Mouse (Mus musculus) stomach, postnatal 0 days (tissue): ENCODE measurements around the gene Slc24a3. TPM values are rescaled to one million over a fixed set of nuclear protein-coding genes. Genes with fewer than 3 reads are reported as not detected.
A peak's percentile ranks its signal among the peaks of the same experiment; 100 is the strongest.

ENCODE experiments used
- ATAC-seq: fragments of 200-750 bp; cut with Nextera tagmentation; 2 replicates; pipeline ENCODE4 v1.8.0; 2017; ENCODE audit not compliant: low FRiP score, low TSS enrichment
- DNase-seq: peaks from one replicate; pipeline ENCODE4 v3.0.0-alpha.2; 2016; ENCODE audit warnings: low spot score
- H3K27ac ChIP-seq: fragments of 300-500 bp; sonication (generic); replicated peaks from 2 replicates; pipeline ENCODE4 v1.5.1; 2014; ENCODE audit warnings: mild to moderate bottlenecking, control low read depth
- H3K27me3 ChIP-seq: fragments of 300-500 bp; sonication (generic); 2 replicates; pipeline ENCODE4 v1.6.1; 2014; ENCODE audit warnings: low read length; ENCODE audit not compliant: control insufficient read depth, insufficient read depth
- H3K36me3 ChIP-seq: fragments of 300-500 bp; sonication (generic); 2 replicates; pipeline ENCODE4 v1.6.1; 2014; ENCODE audit warnings: low read length, mixed read lengths; ENCODE audit not compliant: control insufficient read depth, insufficient read depth
- H3K4me1 ChIP-seq: fragments of 300-500 bp; sonication (generic); replicated peaks from 2 replicates; pipeline ENCODE4 v1.6.1; 2014; ENCODE audit warnings: antibody characterized with exemption; ENCODE audit not compliant: control insufficient read depth, insufficient read depth
- H3K4me2 ChIP-seq: fragments of 300-500 bp; sonication (generic); replicated peaks from 2 replicates; pipeline ENCODE4 v1.6.1; 2014; ENCODE audit warnings: low read depth, mild to moderate bottlenecking, control low read depth, moderate library complexity
- H3K4me3 ChIP-seq: fragments of 300-500 bp; sonication (generic); 2 replicates; pipeline ENCODE4 v1.5.1; 2014; ENCODE audit warnings: low read depth, low read length, control low read depth
- H3K9ac ChIP-seq: fragments of 300-500 bp; sonication (generic); 2 replicates; pipeline ENCODE4 v1.6.1; 2014; ENCODE audit warnings: mild to moderate bottlenecking, low read length, control low read depth, mixed read lengths
- H3K9me3 ChIP-seq: fragments of 300-500 bp; sonication (generic); 2 replicates; pipeline ENCODE4 v1.6.1; 2016; ENCODE audit warnings: low read length; ENCODE audit not compliant: control insufficient read depth
- CTCF ChIP-seq: IDR thresholded peaks from 2 replicates; pipeline ENCODE4 v1.5.1; 2016; ENCODE audit warnings: antibody characterized with exemption, low read depth, mild to moderate bottlenecking, moderate library complexity
- EP300 ChIP-seq: optimal IDR thresholded peaks from 2 replicates; pipeline ENCODE3; 2016; ENCODE audit warnings: antibody characterized with exemption
- WGBS: fragments of 180-500 bp; shearing (Covaris S2); extraction: QIAGEN DNeasy Blood & Tissue Kit; methylation state at CpG from one replicate; pipeline ENCODE4 v1.1.7; 2014; 5-methylcytosine and 5-hydroxymethylcytosine counted together
- polyA plus RNA-seq: library from polyadenylated mRNA; unstranded; fragments of >200 nt; fragmentation: Nextera tagmentation; extraction: Ambion mirVana; gene quantifications from 2 replicates; pipeline ENCODE4 v1.2.1, GENCODE M21; 2015

Slc24a3 gene
- polyA plus RNA-seq, 1 experiment from 2014 or later, result 5.7 TPM

DNA sequence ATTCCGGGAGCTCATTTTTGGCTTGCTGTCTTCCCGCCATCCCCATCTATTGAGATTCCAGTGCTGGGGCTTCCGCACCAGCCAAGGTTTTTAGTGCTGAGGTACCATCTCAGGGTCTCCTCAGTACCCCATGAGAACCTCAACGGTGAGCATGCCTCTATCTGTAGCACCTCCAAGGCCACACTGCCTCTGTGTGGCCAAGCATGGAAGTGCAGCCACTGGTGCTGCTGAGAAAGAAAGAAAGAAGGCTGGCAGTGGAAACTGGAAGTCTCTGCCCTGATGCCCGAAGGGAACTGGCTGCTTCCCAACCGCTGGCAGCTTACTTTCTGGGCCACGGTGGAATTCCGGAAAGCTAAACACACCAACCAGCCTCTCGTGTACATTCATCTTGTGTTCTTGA lies 349.8 kb downstream of the Slc24a3 start:
- H3K9ac ChIP-seq, result no peak overlapping the region
- H3K4me1 ChIP-seq, result no peaks in the 10 kb centered on the region
- H3K27ac ChIP-seq, result no peak overlapping the region
- H3K4me2 ChIP-seq, result no peak overlapping the region
- WGBS, result 42% methylated on average over 9 of the region's 9 CpGs
- H3K27me3 ChIP-seq, result no peaks in the 10 kb centered on the region
- ATAC-seq (0 out of 2 replicates have a peak, but pooled peaks have one; percentile 29), DNase-seq (peak; percentile 61)
- no peaks in the 10 kb centered on the region for H3K9me3 ChIP-seq
- H3K36me3 ChIP-seq, result no peaks in the 10 kb centered on the region
- TF ChIP-seq EP300 (no peak), CTCF (peak; percentile 95)
- no peak overlapping the region for H3K4me3 ChIP-seq

GRCm38 (mm10) chr2:145522017-145522416 lies 354.5 kb downstream of the Slc24a3 start:
- no peaks in the 10 kb centered on the region for H3K9me3 ChIP-seq
- ATAC-seq (no peak), DNase-seq (no peak)
- TF ChIP-seq CTCF, result no peak
- no peak for TF ChIP-seq EP300
- no peaks in the 10 kb centered on the region for H3K4me1 ChIP-seq
- H3K9ac ChIP-seq, result no peak overlapping the region
- H3K36me3 ChIP-seq, result no peaks in the 10 kb centered on the region
- H3K27me3 ChIP-seq, result no peaks in the 10 kb centered on the region
- 62% methylated on average over 3 of the region's 3 CpGs for WGBS
- no peak overlapping the region for H3K4me3 ChIP-seq
- no peak overlapping the region for H3K27ac ChIP-seq
- no peak overlapping the region for H3K4me2 ChIP-seq

- H3K4me2 ChIP-seq, result no peak overlapping the region
- no peak for TF ChIP-seq CTCF
- TF ChIP-seq EP300, result no peak
- no peaks in the 10 kb centered on the region for H3K4me1 ChIP-seq
- H3K9ac ChIP-seq, result no peak overlapping the region
- 81% methylated on average over 4 of the region's 4 CpGs for WGBS
- H3K36me3 ChIP-seq, result no peaks in the 10 kb centered on the region; the same call in 1 of the 2 replicates
- no peaks in the 10 kb centered on the region for H3K27me3 ChIP-seq
- ATAC-seq (no peak), DNase-seq (no peak)
- no peak overlapping the region for H3K4me3 ChIP-seq
- H3K9me3 ChIP-seq, result no peaks in the 10 kb centered on the region
- H3K27ac ChIP-seq, result no peak overlapping the region
Observed at GRCm38 (mm10) chr2:145523381-145523780, 355.8 kb downstream of the Slc24a3 start.

DNA sequence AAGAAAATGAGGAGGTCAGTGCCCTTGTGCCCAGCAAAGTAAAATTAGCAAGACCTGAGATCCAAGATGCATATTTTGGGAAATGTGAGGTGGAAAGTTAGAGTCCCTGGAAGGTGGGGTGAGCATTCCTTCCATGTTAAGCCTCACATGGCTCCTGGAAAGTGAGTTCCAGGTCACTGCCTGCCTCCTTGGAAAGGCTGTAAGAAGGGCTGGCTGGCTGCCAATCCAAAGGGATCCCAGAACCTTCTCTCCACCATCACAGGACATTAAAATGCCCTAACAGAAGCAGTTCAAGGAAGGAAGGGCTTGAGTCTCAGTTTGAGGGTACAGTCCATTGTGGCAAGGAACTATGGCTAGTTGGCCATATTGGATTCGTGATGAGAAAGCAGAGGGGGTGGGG lies 359.6 kb downstream of the Slc24a3 start:
- Histone ChIP-seq H3K4me3 (no peak overlapping the region), H3K9ac (no peak overlapping the region), H3K27me3 (no peaks in the 10 kb centered on the region), H3K4me1 (no peaks in the 10 kb centered on the region), H3K4me2 (no peak overlapping the region), H3K27ac (no peak overlapping the region), H3K36me3 (no peaks in the 10 kb centered on the region; the same call in 1 of the 2 replicates), H3K9me3 (no peaks in the 10 kb centered on the region)
- ATAC-seq (no peak), DNase-seq (no peak)
- TF ChIP-seq EP300 (no peak), CTCF (no peak)
- 90% methylated on average over 1 of the region's 1 CpGs for WGBS

GRCm38 (mm10) chr2:145530941-145531353 lies 363.4 kb downstream of the Slc24a3 start:
- WGBS, result 79% methylated on average over 4 of the region's 4 CpGs
- no peaks in the 10 kb centered on the region for H3K27me3 ChIP-seq
- no peak for ATAC-seq
- no peak overlapping the region for H3K4me2 ChIP-seq
- no peak overlapping the region for H3K4me3 ChIP-seq
- TF ChIP-seq EP300 (no peak), CTCF (no peak)
- H3K27ac ChIP-seq, result no peak overlapping the region
- DNase-seq, result no peak
- H3K9ac ChIP-seq, result no peak overlapping the region
- H3K36me3 ChIP-seq, result no peaks in the 10 kb centered on the region; the same call in 1 of the 2 replicates
- no peaks in the 10 kb centered on the region for H3K9me3 ChIP-seq
- H3K4me1 ChIP-seq, result no peaks in the 10 kb centered on the region

GRCm38 (mm10) chr2:145533086-145533485 lies 365.5 kb downstream of the Slc24a3 start:
- no peaks in the 10 kb centered on the region for H3K4me1 ChIP-seq
- no peaks in the 10 kb centered on the region; the same call in 1 of the 2 replicates for H3K36me3 ChIP-seq
- WGBS, result 87% methylated on average over 2 of the region's 2 CpGs
- no peak overlapping the region for H3K27ac ChIP-seq
- ATAC-seq (no peak), DNase-seq (no peak)
- no peak overlapping the region for H3K4me3 ChIP-seq
- no peaks in the 10 kb centered on the region for H3K27me3 ChIP-seq
- no peak overlapping the region for H3K9ac ChIP-seq
- TF ChIP-seq EP300, result no peak
- no peak for TF ChIP-seq CTCF
- no peak overlapping the region for H3K4me2 ChIP-seq
- no peaks in the 10 kb centered on the region for H3K9me3 ChIP-seq
